Mouse (Mus musculus) right cerebral cortex, adult 2 months (tissue): ENCODE data around the gene Ift88.

Experiments
- DNase-seq, 2 experiments: peaks; one replicate each; pipeline ENCODE4 v3.0.0; 2021 to 2022; ENCODE audit warnings: low spot score in 2 of 2

Gene Ift88

DNA sequence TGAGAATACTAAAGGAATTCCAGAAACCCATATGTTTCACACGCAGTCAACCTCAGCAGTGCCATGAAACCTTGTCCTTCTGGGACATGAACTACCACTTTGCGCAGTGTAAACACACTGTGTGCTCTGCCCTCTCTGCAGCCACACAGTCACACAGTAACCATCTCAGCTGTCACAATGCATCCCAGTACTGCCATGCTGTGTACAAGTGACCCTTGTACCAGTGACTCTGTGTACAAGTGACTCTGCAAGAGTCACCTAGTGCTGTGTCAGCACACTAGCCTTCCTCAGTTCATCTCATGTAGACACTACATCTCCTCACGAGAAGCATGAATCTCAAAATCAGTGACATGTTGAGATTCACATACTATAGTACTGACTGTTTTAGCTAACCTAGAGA lies 108.7 kb downstream of the Ift88 start:
- DNase-seq, result no peak

DNA sequence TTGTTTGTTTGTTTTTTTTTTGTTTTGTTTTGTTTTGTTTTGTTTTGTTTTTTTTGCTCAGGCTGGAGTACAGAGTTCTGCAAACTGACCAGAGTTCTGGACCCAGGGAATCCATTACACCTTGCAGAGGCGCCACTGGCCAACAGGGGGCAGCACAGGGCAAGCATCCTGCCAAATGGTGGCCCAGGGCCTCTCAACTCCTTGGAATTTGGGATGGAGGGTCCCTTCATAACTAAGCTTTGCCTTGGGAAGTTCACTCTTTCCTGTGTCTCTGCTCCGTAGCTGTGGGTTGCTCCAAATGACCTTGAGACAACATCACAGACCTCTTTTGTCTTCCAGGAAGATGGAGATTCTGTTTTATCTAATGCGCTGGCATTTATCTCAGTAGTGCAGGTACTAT lies 109.4 kb downstream of the Ift88 start:
- DNase-seq, result no peak

GRCm38 (mm10) chr14:57533841-57534240 lies 110.0 kb downstream of the Ift88 start:
- DNase-seq, result no peak

GRCm38 (mm10) chr14:57534346-57534745 lies 110.5 kb downstream of the Ift88 start:
- DNase-seq, result no peak

GRCm38 (mm10) chr14:57534961-57535360 lies 111.1 kb downstream of the Ift88 start:
- no peak for DNase-seq

GRCm38 (mm10) chr14:57535646-57536045 lies 111.8 kb downstream of the Ift88 start:
- no peak for DNase-seq

DNA sequence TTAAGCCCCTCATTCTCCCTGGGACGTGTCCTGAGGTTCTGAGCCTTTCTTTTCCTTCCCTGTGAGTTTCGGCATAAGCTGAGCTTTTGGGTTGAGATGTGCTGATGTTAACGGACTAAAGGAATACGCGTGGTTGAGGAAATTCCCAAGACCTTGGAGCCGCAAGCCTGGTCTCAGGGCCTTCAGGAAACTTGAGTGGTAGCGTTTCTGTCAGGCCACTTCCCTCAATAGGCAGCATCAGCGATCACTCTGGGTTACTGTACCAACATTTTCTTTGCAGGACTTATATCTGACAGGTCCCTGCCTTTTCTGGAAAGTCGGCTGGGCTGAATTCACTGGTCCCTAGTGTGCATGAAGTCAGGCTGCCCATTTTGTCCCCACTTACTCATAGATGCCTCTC lies 113.0 kb downstream of the Ift88 start:
- no peak for DNase-seq

- DNase-seq, result no peak
Observed at GRCm38 (mm10) chr14:57537261-57538015, 113.6 kb downstream of the Ift88 start.

DNA sequence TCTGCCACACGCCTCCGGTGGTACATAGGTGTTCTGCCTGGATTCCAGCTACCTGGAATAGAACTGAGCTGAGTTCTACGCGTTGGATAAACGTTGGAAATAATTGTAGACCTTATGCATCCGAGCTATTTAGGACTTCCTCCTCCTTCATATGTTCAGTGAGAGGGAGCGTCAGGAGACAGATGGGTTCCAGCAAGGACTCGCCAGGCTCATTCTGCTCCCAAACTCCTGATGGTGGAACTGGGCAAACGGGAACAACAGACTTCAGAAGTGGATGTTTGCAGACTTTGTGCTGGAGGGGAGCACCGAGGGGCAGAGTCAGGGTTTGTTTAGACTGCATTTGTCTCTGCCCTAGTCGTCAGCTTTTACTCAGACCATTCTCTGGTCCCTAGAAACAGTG lies 116.8 kb downstream of the Ift88 start:
- DNase-seq, result peak in 1 of 2 experiments; percentile 57

DNA sequence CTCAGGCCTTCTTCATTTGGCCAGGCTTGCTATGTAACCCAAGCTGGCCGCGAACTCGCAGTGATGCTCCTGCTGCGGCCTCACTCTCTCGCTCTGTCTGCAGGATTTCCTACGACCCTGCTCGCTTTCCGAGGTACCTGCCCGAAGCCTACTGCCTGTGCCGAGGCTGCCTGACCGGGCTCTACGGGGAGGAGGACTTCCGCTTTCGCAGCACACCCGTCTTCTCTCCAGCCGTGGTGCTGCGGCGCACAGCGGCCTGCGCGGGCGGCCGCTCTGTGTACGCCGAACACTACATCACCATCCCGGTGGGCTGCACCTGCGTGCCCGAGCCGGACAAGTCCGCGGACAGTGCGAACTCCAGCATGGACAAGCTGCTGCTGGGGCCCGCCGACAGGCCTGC lies 118.4 kb downstream of the Ift88 start:
- no peak for DNase-seq

GRCm38 (mm10) chr14:57543420-57544039 lies 119.7 kb downstream of the Ift88 start:
- no peak for DNase-seq

DNA sequence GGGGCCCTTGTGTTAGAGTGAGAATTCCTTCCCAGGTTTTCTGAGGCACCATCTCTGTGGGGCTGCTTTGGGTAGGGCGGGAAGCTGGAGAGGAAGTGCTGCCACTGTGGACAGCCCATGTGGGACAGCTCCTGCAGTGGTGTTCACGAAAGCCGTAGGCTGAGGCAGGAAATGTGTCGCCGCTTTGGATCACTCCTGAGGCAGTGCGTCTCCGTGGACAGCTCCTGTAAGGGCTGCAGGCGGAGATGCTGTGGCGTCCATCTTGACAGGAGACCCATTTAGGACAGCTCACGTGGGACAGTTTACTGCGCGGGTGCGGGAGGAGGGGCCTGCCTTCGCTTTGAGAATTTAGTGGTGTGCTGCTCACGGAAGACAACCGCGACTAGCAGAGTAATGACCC lies 121.7 kb downstream of the Ift88 start:
- DNase-seq, result no peak

- DNase-seq, result no peak
Observed at GRCm38 (mm10) chr14:57546131-57546530, 122.3 kb downstream of the Ift88 start.

DNA sequence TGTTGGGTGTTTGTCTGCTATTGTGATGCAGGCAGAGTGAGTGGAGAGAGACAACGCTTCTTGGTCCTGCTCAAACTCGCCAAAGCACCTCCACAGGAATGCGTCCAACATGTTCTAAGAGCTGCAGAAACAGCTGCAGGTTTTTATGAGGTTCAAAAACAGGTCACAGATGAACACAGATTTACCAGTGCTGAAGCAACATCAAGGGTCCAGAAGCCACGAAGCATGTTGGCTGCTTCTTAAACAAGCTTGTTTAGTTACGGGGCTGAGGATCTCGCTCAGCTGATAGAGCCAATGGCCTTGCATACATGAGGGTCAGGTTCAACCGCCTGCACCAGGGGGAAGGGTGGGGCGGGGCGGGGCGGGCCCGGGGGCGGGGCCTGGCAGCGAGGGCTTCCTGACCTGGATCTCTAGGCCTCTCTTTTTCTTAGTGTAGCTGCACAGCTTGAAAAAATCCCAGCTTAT lies 122.7 kb downstream of the Ift88 start:
- no peak for DNase-seq

GRCm38 (mm10) chr14:57547062-57547461 lies 123.2 kb downstream of the Ift88 start:
- no peak for DNase-seq

DNA sequence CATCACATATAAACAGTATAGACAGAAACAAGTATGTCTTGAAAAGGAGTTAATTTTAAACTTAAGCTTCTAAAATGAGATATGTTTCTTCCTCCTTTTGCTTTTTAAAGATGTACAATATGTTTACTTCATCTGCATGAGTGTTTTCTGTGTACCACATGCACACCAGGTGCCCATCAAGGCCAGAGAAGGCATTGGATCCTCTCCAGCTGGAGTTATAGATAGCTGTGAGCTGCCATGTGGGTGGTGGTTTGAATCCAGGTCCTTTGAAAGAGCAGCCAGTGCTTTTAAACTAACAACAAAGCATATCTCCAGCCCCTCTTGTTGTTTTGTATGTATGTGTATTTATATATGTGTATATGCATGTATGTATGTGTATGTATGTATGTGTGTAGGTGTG lies 129.1 kb downstream of the Ift88 start:
- no peak for DNase-seq

GRCm38 (mm10) chr14:57554434-57554833 lies 130.6 kb downstream of the Ift88 start:
- DNase-seq, result no peak

GRCm38 (mm10) chr14:57555471-57556070 lies 131.7 kb downstream of the Ift88 start:
- no peak for DNase-seq

DNA sequence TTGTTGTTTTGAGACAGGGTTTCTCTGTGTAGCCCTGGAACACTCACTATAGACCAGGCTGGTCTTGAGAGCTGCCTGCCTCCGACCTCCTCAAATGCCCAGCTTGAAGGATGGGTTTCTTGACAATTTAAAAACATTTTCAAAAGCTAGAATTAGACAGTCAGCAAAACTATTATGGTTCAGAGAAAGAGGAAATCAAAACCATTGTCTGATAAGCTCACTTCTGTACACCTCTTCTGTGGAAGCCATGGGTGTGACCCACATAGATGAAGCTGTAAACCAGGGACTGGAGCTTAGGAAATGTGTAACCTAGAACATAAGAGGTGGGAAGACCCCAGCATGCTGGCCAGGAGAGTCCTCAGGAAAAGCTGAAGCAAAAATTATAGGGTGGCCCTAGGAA lies 133.1 kb downstream of the Ift88 start:
- DNase-seq, result no peak

DNA sequence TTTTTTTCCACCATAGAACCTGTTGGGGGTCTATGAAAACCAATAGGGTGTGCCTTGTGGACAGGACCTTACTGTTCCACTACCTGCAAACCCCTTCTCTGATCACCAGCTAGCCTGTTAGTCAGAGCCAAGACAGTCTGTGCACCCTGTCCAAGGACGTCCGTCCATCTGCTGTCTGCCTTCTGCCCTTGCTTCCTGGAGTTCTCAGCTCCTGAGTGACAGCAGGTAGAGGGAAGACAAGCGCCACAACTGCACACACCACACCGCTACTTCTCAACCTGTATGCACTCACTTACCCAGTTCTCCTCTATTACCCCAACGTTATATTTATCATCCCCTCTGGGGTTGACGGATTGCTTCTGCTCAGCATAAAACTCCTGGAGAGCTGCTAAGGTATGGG lies 141.8 kb downstream of the Ift88 start:
- DNase-seq, result no peak
